Mouse (Mus musculus): ENCODE results near the gene Ffar4. TPM values are rescaled to one million over a fixed set of nuclear protein-coding genes. Genes with fewer than 3 reads are reported as not detected.

Gene Ffar4
- polyA plus RNA-seq, 1 experiment, result 2.2 TPM

- no peaks in the 10 kb centered on the region for H3K27me3 ChIP-seq (replicated peaks; ENCODE audit: control insufficient read depth, insufficient read depth, low read length)
- H3K27ac ChIP-seq (ENCODE audit: insufficient read depth, low read depth, low read length), result no peak overlapping the region
- no peak overlapping the region for H3K4me3 ChIP-seq (ENCODE audit: insufficient read depth, low read depth, low read length)
- no peaks in the 10 kb centered on the region for H3K4me1 ChIP-seq (ENCODE audit: control insufficient read depth, insufficient read depth, low read length)
- no peaks in the 10 kb centered on the region for H3K36me3 ChIP-seq (ENCODE audit: control insufficient read depth, insufficient read depth, low read length)
- no peak for DNase-seq
- WGBS, result 10% methylated on average over 4 of the region's 4 CpGs
- no peak for TF ChIP-seq POLR2A (IDR thresholded peaks at IDR 0.05; ENCODE audit: low read depth, low read length)
- no peak for TF ChIP-seq CTCF (conservative IDR thresholded peaks at IDR 0.05; ENCODE audit: insufficient read depth, insufficient read length, low read depth, low read length)
Measured at GRCm38 (mm10) chr19:38096231-38096630, 640 bp upstream of the Ffar4 start.

GRCm38 (mm10) chr19:38107871-38108270 is 11.0 kb downstream of the Ffar4 start:
- Histone ChIP-seq H3K27me3 (replicated peaks; ENCODE audit: control insufficient read depth, insufficient read depth, low read length) (no peaks in the 10 kb centered on the region), H3K4me1 (ENCODE audit: control insufficient read depth, insufficient read depth, low read length) (no peaks in the 10 kb centered on the region), H3K36me3 (ENCODE audit: control insufficient read depth, insufficient read depth, low read length) (no peaks in the 10 kb centered on the region), H3K4me3 (ENCODE audit: insufficient read depth, low read depth, low read length) (no peak overlapping the region), H3K27ac (ENCODE audit: insufficient read depth, low read depth, low read length) (no peak overlapping the region)
- TF ChIP-seq CTCF (conservative IDR thresholded peaks at IDR 0.05; ENCODE audit: insufficient read depth, insufficient read length, low read depth, low read length) (no peak), POLR2A (IDR thresholded peaks at IDR 0.05; ENCODE audit: low read depth, low read length) (no peak)
- 90% methylated on average over 4 of the region's 4 CpGs for WGBS
- DNase-seq, result no peak

GRCm38 (mm10) chr19:38109506-38110242 is 12.8 kb downstream of the Ffar4 start:
- no peak for DNase-seq
- Histone ChIP-seq H3K27me3 (replicated peaks; ENCODE audit: control insufficient read depth, insufficient read depth, low read length) (no peaks in the 10 kb centered on the region), H3K4me3 (ENCODE audit: insufficient read depth, low read depth, low read length) (no peak overlapping the region), H3K27ac (ENCODE audit: insufficient read depth, low read depth, low read length) (no peak overlapping the region), H3K4me1 (ENCODE audit: control insufficient read depth, insufficient read depth, low read length) (no peaks in the 10 kb centered on the region), H3K36me3 (ENCODE audit: control insufficient read depth, insufficient read depth, low read length) (no peaks in the 10 kb centered on the region)
- WGBS, result 92% methylated on average over 15 of the region's 15 CpGs
- TF ChIP-seq POLR2A (IDR thresholded peaks at IDR 0.05; ENCODE audit: low read depth, low read length), result no peak
- TF ChIP-seq CTCF (conservative IDR thresholded peaks at IDR 0.05; ENCODE audit: insufficient read depth, insufficient read length, low read depth, low read length), result no peak

- Histone ChIP-seq H3K27ac (ENCODE audit: insufficient read depth, low read depth, low read length) (no peak overlapping the region), H3K4me1 (ENCODE audit: control insufficient read depth, insufficient read depth, low read length) (no peaks in the 10 kb centered on the region), H3K36me3 (ENCODE audit: control insufficient read depth, insufficient read depth, low read length) (no peaks in the 10 kb centered on the region), H3K4me3 (ENCODE audit: insufficient read depth, low read depth, low read length) (no peak overlapping the region), H3K27me3 (replicated peaks; ENCODE audit: control insufficient read depth, insufficient read depth, low read length) (no peaks in the 10 kb centered on the region)
- TF ChIP-seq POLR2A (IDR thresholded peaks at IDR 0.05; ENCODE audit: low read depth, low read length) (no peak), CTCF (conservative IDR thresholded peaks at IDR 0.05; ENCODE audit: insufficient read depth, insufficient read length, low read depth, low read length) (no peak)
- WGBS, result 83% methylated on average over 8 of the region's 8 CpGs
- no peak for DNase-seq
Measured at GRCm38 (mm10) chr19:38111056-38111455, 14.2 kb downstream of the Ffar4 start.

GRCm38 (mm10) chr19:38112575-38112974 is 15.7 kb downstream of the Ffar4 start:
- Histone ChIP-seq H3K4me1 (ENCODE audit: control insufficient read depth, insufficient read depth, low read length) (no peaks in the 10 kb centered on the region), H3K27ac (ENCODE audit: insufficient read depth, low read depth, low read length) (no peak overlapping the region), H3K36me3 (ENCODE audit: control insufficient read depth, insufficient read depth, low read length) (no peaks in the 10 kb centered on the region), H3K4me3 (ENCODE audit: insufficient read depth, low read depth, low read length) (no peak overlapping the region), H3K27me3 (replicated peaks; ENCODE audit: control insufficient read depth, insufficient read depth, low read length) (no peaks in the 10 kb centered on the region)
- no peak for TF ChIP-seq CTCF (conservative IDR thresholded peaks at IDR 0.05; ENCODE audit: insufficient read depth, insufficient read length, low read depth, low read length)
- TF ChIP-seq POLR2A (IDR thresholded peaks at IDR 0.05; ENCODE audit: low read depth, low read length), result no peak
- 50% methylated on average over 4 of the region's 4 CpGs for WGBS
- DNase-seq, result no peak

GRCm38 (mm10) chr19:38114834-38115491 is 18.1 kb downstream of the Ffar4 start:
- Histone ChIP-seq H3K27me3 (replicated peaks; ENCODE audit: control insufficient read depth, insufficient read depth, low read length) (no peaks in the 10 kb centered on the region), H3K36me3 (ENCODE audit: control insufficient read depth, insufficient read depth, low read length) (no peaks in the 10 kb centered on the region), H3K27ac (ENCODE audit: insufficient read depth, low read depth, low read length) (no peak overlapping the region), H3K4me3 (ENCODE audit: insufficient read depth, low read depth, low read length) (no peak overlapping the region), H3K4me1 (ENCODE audit: control insufficient read depth, insufficient read depth, low read length) (no peaks in the 10 kb centered on the region)
- TF ChIP-seq CTCF (conservative IDR thresholded peaks at IDR 0.05; ENCODE audit: insufficient read depth, insufficient read length, low read depth, low read length) (no peak), POLR2A (IDR thresholded peaks at IDR 0.05; ENCODE audit: low read depth, low read length) (no peak)
- DNase-seq, result no peak
- 89% methylated on average over 7 of the region's 7 CpGs for WGBS

- H3K4me1 ChIP-seq (ENCODE audit: control insufficient read depth, insufficient read depth, low read length), result no peaks in the 10 kb centered on the region
- no peak overlapping the region for H3K4me3 ChIP-seq (ENCODE audit: insufficient read depth, low read depth, low read length)
- H3K27ac ChIP-seq (ENCODE audit: insufficient read depth, low read depth, low read length), result no peak overlapping the region
- TF ChIP-seq CTCF (conservative IDR thresholded peaks at IDR 0.05; ENCODE audit: insufficient read depth, insufficient read length, low read depth, low read length) (no peak), POLR2A (IDR thresholded peaks at IDR 0.05; ENCODE audit: low read depth, low read length) (no peak)
- H3K27me3 ChIP-seq (replicated peaks; ENCODE audit: control insufficient read depth, insufficient read depth, low read length), result no peaks in the 10 kb centered on the region
- H3K36me3 ChIP-seq (ENCODE audit: control insufficient read depth, insufficient read depth, low read length), result no peaks in the 10 kb centered on the region
- DNase-seq, result no peak
- 85% methylated on average over 5 of the region's 5 CpGs for WGBS
Measured at GRCm38 (mm10) chr19:38120123-38120760, 23.4 kb downstream of the Ffar4 start.

Measured in kidney, adult 2 months (tissue).